Mouse (Mus musculus) cerebellum, adult 2 months (tissue): Measurements from ENCODE around the gene Efcab12.

Source experiments
- CTCF ChIP-seq: fragments of 200-500 bp; IDR thresholded peaks from 2 replicates; pipeline ENCODE4 v1.5.1; 2011; ENCODE audit warnings: low read depth, mild to moderate bottlenecking, control low read depth, low read length, moderate library complexity, borderline replicate concordance; ENCODE audit not compliant: insufficient read depth
- POLR2A ChIP-seq: fragments of 200-500 bp; IDR thresholded peaks from 2 replicates; pipeline ENCODE4 v1.6.1; 2011; ENCODE audit warnings: low read length, control low read depth, borderline replicate concordance; ENCODE audit not compliant: insufficient read depth

DNA sequence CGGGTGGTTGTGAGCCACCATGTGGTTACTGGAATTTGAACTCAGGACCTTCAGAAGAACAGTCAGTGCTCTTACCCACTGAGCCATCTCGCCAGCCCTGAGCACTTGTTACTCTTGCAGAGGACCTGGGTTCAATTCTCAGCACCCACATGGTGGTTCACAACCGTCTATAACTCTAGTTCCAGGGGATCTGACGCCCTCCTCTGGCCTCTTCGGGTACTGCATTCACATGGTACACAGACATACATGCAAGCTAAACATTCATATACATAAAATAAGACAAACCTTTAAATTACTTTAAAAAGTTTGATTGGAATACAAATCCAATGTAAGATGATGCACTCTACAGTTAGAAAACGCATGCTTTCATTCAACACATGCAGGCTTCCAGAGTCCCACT is 66.0 kb downstream of the Efcab12 start:
- no peak for TF ChIP-seq POLR2A
- TF ChIP-seq CTCF = no peak
